Mouse (Mus musculus) thymus, postnatal 36 days (tissue): Measurements from ENCODE around the gene Polr3h.
"Not testable (repeated sequence)": the region's sequence is repeated elsewhere in the genome, so short reads cannot be mapped to it uniquely, and the experiment has no call there.

ENCODE experiments used
- DNase-seq, 2 experiments: peaks; one replicate each; pipeline ENCODE4 v3.0.0; 2022; ENCODE audit warnings: mixed read lengths in 2 of 2

Gene Polr3h

GRCm38 (mm10) chr15:81925760-81926445 lies at the start of gene Polr3h:
Gene Polr3h, minus strand, starts transcription at chr15:81926240.
- peak; percentile 95 to 97 for DNase-seq

DNA sequence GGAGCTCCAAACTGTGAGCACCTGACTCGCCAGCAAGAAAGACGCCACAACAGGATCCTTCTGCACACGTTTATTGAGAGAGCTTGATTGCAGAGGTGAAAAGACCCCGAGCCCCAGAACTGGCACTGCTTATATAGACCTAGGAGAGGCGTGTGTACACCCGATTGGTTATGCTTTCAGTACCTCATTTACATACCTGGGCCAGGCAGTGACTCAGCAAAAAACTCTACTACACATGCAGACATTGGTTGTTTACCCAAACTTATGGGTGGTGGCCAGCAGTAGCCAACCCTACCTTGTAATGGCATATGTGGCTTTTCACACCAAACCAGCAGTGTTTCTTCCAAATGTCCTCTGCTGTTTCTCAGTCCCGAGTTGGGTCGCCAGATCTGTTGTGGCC lies 49.1 kb upstream of the Polr3h start:
- not testable (repeated sequence) for DNase-seq

DNA sequence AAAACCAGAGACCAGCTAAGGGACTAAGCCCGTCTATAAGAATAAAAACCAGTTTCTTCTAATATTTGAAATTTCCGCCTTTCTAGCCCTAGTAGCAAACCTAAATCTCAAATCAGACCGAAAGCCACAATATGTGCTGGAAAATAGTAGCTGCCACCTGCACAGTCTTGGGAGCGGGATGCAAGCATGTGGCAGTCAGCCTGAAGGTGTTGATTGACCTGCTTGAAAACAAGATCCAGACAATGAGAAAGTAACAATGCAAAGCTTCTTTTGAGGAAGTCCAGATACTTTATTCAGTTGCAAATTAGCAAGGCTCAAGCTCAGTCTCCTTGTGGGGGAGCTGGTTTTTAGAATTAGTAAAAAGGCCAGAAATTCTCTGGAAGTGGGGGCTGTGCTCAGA lies 44.5 kb upstream of the Polr3h start:
- DNase-seq, result not testable (repeated sequence)

DNA sequence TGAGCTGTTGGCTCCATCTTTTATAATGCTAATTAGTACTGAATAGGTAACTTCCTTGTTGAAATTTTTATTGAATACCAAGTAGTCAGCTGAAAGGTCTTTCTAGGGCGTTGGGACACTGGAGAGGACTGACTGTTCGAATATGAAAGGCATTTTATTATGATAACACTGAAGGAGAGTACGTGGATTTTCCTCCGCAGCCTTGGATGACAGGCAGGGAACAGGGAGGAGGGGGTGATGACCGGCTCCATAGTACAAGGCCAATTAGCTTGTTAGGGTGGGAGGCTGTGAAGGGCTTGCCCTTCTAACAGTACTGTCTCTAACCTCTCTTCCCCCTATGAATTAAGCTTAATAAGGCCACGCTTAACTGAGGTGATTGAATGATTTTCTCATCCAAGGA lies 43.6 kb upstream of the Polr3h start:
- not testable (repeated sequence) for DNase-seq

DNA sequence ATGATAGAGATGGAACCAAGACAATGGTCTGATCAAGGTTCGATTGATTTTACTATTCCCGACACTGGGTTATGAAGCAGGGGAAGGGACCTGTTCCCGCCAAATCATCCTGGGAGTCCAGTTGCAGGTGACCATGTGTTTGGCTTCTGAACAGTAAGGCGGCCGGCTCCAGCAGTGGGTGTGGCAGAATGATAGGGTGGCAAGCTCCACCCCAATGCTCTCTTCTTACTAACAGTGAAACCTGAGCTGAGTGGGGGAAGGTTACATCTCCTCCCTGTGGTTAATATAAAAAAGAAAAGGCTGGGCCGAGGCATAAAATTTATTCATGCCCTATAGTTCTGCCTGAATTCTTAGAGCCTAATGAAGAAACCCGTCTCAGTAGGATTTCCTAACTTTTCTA lies 43.1 kb upstream of the Polr3h start:
- DNase-seq, result no peak

GRCm38 (mm10) chr15:81968447-81968846 lies 42.4 kb upstream of the Polr3h start:
- DNase-seq, result no peak

- DNase-seq, result no peak
These were observed 41.8 kb upstream of the Polr3h start for GRCm38 (mm10) chr15:81967821-81968220.

DNA sequence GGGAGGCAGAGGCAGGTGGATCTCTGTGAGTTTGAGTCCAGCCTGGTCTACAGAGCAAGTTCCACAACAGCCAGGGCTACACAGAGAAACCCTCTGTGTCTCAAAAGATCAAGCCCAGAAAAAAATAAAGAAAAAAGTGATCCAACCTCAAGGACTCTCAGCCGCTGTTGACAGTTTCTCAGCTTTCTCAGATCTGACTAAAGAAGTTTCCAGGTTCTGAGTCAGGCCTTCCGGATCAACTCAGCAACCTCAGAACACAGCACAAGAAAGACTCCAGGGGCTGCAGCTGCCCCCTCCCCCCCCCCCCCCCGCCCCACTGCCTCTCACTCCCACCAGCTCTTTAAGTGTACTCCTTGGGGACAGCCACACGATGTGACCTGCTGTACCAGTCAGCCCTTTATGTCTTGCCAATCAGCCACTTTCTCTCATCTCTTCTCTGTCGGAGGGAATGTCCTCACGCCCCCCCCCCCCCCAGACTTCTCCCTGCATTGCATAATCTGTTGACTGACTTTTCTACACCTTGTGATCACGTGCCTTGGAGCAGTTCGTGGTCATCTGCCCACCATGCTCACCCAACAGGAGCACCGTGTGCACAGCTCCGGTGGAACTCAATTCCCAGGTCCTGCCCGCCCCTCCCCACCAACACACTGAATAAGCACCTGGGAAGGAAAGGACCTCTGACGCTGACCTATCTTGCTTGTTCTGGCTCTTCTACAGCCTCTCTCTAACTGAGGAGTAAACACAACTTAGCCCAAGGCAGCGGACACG lies 40.2 kb upstream of the Polr3h start:
- no peak for DNase-seq

GRCm38 (mm10) chr15:81964980-81965545 lies 39.0 kb upstream of the Polr3h start:
- no peak for DNase-seq

- DNase-seq, result no peak
These were observed 38.2 kb upstream of the Polr3h start for GRCm38 (mm10) chr15:81964262-81964661.

DNA sequence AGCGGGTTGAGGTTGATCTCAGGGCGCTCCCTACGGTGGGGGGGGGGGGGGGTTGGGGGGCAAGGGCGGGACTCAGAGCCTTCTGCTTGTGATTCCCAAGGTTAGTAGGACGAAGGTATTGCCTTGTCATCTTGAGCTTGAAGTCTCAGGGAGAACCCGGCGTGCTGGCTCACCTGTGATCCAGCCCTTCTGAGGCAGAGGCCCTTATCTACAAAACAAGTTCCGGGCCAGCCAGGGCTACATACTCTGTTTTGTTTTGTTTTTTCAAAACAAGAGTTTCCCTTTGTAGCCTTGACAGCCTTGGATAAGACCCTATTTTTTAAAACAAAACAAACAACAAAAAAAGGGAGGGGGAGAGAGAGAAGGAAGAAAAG lies 35.0 kb upstream of the Polr3h start:
- no peak for DNase-seq

GRCm38 (mm10) chr15:81960171-81961077 lies 34.4 kb upstream of the Polr3h start, which contains the start of gene Pmm1:
Gene Pmm1, minus strand, starts transcription at chr15:81960930.
- DNase-seq, result peak; percentile 100

DNA sequence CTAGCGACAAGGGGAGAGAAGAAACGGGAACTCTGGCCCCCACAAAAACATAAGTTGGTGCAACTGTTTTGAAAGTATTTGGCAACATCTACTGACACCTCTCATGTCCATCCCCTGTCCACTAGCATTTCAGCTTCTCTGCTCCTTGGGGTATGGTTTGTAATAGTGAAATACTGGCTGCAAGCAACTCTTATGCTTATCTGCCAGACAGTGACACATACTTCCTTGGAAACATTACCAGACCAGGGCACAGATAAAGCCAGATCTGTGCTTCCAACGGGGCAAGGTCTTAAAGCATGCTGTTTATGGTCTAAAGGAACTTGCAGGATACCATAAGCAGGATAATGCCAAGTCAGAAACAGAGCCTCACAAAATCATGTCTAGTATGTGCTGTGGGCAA lies 32.9 kb upstream of the Polr3h start:
- DNase-seq, result no peak

DNA sequence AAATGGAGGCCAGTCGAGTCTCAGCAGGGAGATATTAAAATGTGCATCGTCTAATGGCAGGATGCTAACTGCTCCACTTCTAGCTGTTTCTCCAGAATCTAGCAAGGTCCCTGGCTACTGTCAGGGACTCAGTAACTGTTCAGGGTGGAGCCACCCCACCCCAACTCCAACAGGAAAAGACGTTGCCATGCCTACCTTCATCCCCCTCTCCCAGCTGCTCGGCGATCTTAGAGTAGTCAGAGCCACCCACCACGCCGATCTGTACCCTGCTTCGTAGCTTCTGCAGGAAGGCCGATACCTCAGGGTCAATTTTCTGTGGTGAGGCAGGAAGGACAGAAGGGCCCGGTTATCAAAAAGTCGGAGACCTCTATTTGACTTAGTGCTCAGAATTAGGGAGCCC lies 31.6 kb upstream of the Polr3h start:
- no peak for DNase-seq

GRCm38 (mm10) chr15:81956457-81956856 lies 30.4 kb upstream of the Polr3h start:
- peak; percentile 58 to 62 for DNase-seq

DNA sequence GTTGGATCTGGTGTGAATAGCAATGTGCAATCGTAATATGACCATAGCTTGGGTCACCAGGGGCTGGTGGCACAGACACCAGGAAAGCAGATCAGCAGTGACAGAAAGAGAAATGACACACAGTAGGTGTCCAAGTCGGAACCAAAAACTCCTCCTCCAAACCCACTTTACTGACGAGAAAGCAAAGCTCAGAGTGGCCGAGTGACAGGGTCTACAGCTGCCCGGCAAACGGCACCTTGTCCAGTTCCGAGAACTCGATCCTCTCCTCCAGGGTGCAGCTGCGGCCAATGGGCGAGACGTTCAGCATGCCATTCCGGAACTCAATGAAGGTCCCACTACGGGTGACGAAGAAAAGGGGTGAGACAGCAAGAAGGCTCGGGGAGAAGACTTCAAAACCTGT lies 29.4 kb upstream of the Polr3h start:
- DNase-seq, result no peak

GRCm38 (mm10) chr15:81954716-81955115 lies 28.7 kb upstream of the Polr3h start:
- DNase-seq, result no peak

DNA sequence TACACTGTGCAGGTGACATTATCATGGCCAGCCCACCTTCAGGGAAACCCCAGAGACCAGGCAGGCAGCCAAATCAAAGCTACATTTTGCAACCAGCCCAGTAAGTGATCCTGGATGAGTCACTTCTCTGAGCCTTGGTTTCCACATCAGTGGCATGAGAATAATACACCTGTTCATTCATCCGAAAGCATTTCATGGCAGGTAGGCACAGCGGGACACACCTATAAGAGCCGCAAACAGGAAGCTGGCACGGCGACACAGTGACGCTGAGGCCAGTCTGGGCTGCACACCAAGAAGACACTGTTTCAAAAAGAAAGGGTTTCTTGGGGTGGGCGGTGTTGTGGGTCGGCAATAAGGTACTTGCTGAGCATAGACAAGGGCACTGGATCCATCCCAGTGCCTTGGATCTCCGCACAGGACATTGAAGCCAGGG lies 28.1 kb upstream of the Polr3h start:
- no peak for DNase-seq

DNA sequence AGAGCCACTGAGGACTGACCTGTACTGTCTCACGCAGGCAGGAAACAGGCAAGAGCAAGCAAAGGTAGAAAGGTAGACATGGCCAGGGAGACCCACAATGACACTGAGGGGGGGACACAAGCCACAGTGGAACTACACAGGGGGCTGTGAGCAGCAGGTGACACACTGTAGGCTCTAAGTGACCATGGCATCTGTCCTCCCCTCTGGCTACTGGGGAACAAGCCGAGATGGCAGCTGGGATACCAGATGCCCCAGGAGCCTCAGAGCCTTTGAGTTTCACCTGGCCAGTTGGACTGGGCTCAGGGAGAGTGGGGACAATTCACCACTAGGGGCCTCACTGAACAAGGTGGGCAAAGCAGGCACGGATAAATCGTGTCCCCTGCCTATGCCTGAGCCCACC lies 26.3 kb upstream of the Polr3h start:
- DNase-seq, result no peak

GRCm38 (mm10) chr15:81951159-81951558 lies 25.1 kb upstream of the Polr3h start:
- no peak for DNase-seq

DNA sequence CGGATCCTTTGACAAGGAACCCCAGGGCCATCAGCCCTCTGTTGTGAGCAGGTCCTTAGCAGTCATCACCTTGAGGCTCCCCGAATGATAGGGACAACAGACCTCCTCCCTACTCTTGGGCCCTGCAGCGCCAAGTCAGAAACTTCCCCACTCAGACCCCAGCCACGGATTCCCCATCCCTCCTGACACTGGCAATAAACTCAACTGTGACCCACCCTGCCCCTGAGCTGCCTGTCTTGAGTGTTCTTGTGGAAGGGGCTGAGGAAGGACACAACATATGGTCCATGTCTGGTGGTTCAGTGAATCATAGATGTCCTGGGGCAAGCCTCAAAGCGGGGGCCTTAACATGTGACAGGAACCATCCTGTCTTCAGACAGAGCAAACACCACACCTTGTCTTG lies 24.7 kb upstream of the Polr3h start:
- DNase-seq, result no peak

GRCm38 (mm10) chr15:81949476-81950131 lies 23.6 kb upstream of the Polr3h start:
- no peak for DNase-seq
